Mouse (Mus musculus): ENCODE data around the gene Elob. TPM values are rescaled to one million over a fixed set of nuclear protein-coding genes. Genes with fewer than 3 reads are reported as not detected.

Gene Elob
- total RNA-seq (2014; rRNA removed) (755 and 1,410 TPM in 2 replicates), polyA plus RNA-seq (2015; fragmentation: Nextera tagmentation; extraction: Ambion mirVana) (1,482 and 1,504 TPM in 2 replicates)

DNA sequence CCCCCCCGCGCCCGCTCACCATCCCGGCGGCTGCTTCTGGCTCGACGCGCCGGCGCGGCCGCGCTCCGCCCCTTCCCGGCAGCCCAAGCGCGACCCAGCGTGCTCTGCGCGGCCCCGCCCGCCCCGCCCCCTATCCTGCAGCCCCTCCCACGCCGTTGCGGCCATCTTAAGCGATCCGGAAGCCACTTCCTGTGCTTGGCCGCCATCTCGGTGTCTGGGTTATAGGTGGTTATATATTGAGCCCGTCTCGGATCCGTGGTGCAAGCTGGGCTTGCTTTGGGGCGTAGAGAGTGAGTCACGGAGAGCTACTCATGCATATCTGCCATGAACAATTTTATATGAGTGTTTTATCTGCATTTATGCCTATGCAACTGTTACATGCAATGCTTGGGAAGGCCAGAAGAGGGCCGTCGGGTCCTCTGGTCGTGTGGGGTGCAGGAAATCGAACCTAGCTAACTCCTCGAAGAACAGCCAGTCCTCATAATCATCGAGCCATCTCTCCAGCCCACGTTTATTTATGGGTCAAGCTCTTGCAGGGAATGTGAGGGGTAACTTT lies at the start of gene Elob:
TSS of gene Elob (minus strand) at position 73 of the 556 bp plus-strand sequence.
- peak; percentile 96 for ATAC-seq
- WGBS = 2% methylated on average over 23 of the region's 42 CpGs

DNA sequence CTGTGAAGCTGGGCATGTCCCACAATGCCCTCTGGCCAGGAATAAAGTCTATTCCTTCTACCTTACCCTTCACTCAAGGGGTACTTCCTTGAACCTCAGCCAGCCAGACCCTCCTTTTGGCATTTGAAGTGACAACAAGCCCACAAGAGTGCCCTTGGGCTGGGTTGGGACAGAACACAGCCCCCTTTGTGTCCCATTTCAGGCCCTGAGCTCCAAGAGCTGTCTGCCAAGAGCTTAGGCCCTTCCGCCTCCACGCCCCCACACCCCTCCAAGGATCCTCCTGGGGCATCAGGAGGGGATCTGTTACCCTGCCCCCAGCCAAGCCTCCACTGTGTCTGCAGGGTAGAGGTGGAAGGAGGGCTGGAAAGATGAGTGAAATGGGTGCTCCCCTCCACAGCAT lies 48.2 kb upstream of the Elob start:
- peak; percentile 40 for DNase-seq (ENCODE audit: low spot score)
- Histone ChIP-seq H3K36me3 (ENCODE audit: insufficient read depth, low read length) (no peaks in the 10 kb centered on the region), H3K4me3 (ENCODE audit: low read length) (no peak overlapping the region), H3K27me3 (ENCODE audit: insufficient read depth, low read length) (no peaks in the 10 kb centered on the region), H3K9me3 (ENCODE audit: low read length) (no peaks in the 10 kb centered on the region), H3K9ac (replicated peaks; ENCODE audit: low read length) (no peak overlapping the region), H3K4me1 (ENCODE audit: insufficient read depth, low read length) (no peaks in the 10 kb centered on the region), H3K27ac (peak overlapping the region; percentile 46; the same call in 1 of the 2 replicates), H3K4me2 (ENCODE audit: low read depth, low read length) (no peak overlapping the region)
- WGBS = 90% methylated on average over 2 of the region's 2 CpGs
- ATAC-seq = peak; percentile 75; the same call in 1 of the 2 replicates
- no peak for TF ChIP-seq CTCF (IDR thresholded peaks at IDR 0.05; ENCODE audit: low read depth)

More for the DNA sequence above, at the start of gene Elob:
- peak; percentile 96 for DNase-seq (ENCODE audit: low spot score)
- Histone ChIP-seq H3K4me1 (ENCODE audit: insufficient read depth, low read length) (peaks cover 7% of the 10 kb centered on the region), H3K36me3 (ENCODE audit: insufficient read depth, low read length) (peaks cover 25% of the 10 kb centered on the region; the same call in 1 of the 2 replicates), H3K27me3 (ENCODE audit: insufficient read depth, low read length) (no peaks in the 10 kb centered on the region), H3K9ac (replicated peaks; ENCODE audit: low read length) (peak within 1 kb of the TSS; percentile 84), H3K4me2 (ENCODE audit: low read depth, low read length) (peak within 1 kb of the TSS; percentile 83), H3K4me3 (ENCODE audit: low read length) (peak within 1 kb of the TSS; percentile 82), H3K9me3 (ENCODE audit: low read length) (no peaks in the 10 kb centered on the region), H3K27ac (peak within 1 kb of the TSS; percentile 86)
- TF ChIP-seq CTCF (IDR thresholded peaks at IDR 0.05; ENCODE audit: low read depth) = peak; percentile 76

DNA sequence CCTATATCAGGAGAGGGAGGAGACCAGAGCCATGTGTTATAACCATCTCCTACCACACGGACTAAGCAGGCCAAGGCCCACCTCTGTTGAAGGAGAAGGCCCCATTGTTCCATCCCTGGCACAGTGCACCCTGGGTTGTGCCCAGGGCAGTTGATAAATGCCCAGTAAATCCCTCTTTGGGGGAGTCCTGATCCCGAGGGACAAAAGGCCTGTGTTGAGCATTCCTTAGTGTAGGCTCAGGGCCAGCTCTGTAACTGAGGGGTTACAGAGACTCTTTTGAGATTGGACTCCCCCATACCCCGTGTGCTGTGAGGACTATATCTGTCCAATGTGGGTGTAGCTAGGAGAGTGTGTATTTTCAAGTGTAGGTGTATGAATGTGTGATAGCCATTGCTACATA lies 47.8 kb upstream of the Elob start:
- no peak overlapping the region for H3K4me3 ChIP-seq (ENCODE audit: low read length)
- no peaks in the 10 kb centered on the region for H3K36me3 ChIP-seq (ENCODE audit: insufficient read depth, low read length)
- no peaks in the 10 kb centered on the region for H3K9me3 ChIP-seq (ENCODE audit: low read length)
- no peak overlapping the region for H3K9ac ChIP-seq (replicated peaks; ENCODE audit: low read length)
- peak overlapping the region; percentile 46; the same call in 1 of the 2 replicates for H3K27ac ChIP-seq
- H3K27me3 ChIP-seq (ENCODE audit: insufficient read depth, low read length) = no peaks in the 10 kb centered on the region
- peak; percentile 64 for DNase-seq (ENCODE audit: low spot score)
- no peak for TF ChIP-seq CTCF (IDR thresholded peaks at IDR 0.05; ENCODE audit: low read depth)
- ATAC-seq = peak; percentile 87; the same call in 1 of the 2 replicates
- H3K4me2 ChIP-seq (ENCODE audit: low read depth, low read length) = no peak overlapping the region
- 40% methylated on average over 3 of the region's 3 CpGs for WGBS
- no peaks in the 10 kb centered on the region for H3K4me1 ChIP-seq (ENCODE audit: insufficient read depth, low read length)

DNA sequence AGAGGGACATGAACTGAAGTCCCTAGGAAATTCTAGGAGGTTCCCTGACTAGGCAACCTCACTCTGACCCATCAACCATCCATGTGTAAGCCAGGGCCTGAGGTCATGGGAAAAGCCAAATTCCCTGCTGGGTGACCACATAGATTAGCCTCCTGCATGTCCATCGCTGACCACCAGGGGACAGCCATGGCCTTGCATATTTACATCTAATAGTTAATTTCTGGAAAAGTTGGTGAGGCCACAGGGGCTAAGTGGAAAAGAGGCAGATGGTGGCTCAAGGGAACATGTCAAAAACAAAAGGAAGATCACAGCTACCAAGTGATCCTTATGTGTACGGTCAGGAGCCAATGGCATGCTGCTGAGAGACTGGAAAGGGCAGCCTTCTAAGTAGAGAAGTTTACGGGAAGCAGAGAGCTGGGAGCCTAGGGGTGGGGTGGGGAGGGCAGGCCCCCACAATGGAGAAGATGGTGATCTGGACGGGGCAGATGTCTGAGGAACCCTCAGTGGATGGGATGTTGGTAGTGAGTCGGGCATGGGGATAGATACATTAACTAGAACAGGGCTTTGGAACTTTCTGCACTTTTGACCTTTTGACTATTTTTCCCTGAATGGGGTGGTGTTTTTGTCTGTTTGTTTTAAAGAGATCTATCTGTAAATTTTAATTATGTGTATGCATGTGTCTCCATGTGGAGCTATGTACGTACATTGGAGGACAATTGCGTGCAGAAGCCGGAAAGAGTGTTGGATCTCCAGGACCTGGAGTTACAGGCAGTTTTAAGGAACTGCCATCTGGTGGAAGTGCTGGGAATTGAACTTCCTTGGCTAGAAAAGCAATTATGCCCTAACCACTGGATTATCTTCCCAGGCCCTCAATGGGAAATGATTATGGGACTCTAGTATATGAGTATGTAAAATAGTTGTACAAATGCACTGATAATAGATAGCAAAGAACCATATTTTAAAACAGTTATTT lies 45.2 kb upstream of the Elob start:
- no peak for ATAC-seq

GRCm38 (mm10) chr17:23868513-23868912 lies 39.6 kb upstream of the Elob start:
- DNase-seq (ENCODE audit: low spot score) (no peak), ATAC-seq (no peak)
- no peak overlapping the region for H3K9ac ChIP-seq (replicated peaks; ENCODE audit: low read length)
- no peak for TF ChIP-seq CTCF (IDR thresholded peaks at IDR 0.05; ENCODE audit: low read depth)
- 92% methylated on average over 11 of the region's 11 CpGs for WGBS
- no peaks in the 10 kb centered on the region for H3K4me1 ChIP-seq (ENCODE audit: insufficient read depth, low read length)
- H3K4me2 ChIP-seq (ENCODE audit: low read depth, low read length) = no peak overlapping the region
- no peak overlapping the region for H3K27ac ChIP-seq
- no peak overlapping the region for H3K4me3 ChIP-seq (ENCODE audit: low read length)
- no peaks in the 10 kb centered on the region for H3K27me3 ChIP-seq (ENCODE audit: insufficient read depth, low read length)
- H3K9me3 ChIP-seq (ENCODE audit: low read length) = no peaks in the 10 kb centered on the region
- H3K36me3 ChIP-seq (ENCODE audit: insufficient read depth, low read length) = no peaks in the 10 kb centered on the region

More for the DNA sequence above, 45.2 kb upstream of the Elob start:
- Histone ChIP-seq H3K9me3 (ENCODE audit: low read length) (no peaks in the 10 kb centered on the region), H3K9ac (replicated peaks; ENCODE audit: low read length) (no peak overlapping the region), H3K27me3 (ENCODE audit: insufficient read depth, low read length) (no peaks in the 10 kb centered on the region), H3K4me2 (ENCODE audit: low read depth, low read length) (no peak overlapping the region), H3K27ac (no peak overlapping the region), H3K4me3 (ENCODE audit: low read length) (no peak overlapping the region), H3K4me1 (ENCODE audit: insufficient read depth, low read length) (no peaks in the 10 kb centered on the region), H3K36me3 (ENCODE audit: insufficient read depth, low read length) (no peaks in the 10 kb centered on the region)
- TF ChIP-seq CTCF (IDR thresholded peaks at IDR 0.05; ENCODE audit: low read depth) = peak; percentile 88
- 40% methylated on average over 8 of the region's 8 CpGs for WGBS
- DNase-seq (ENCODE audit: low spot score) = peak; percentile 63

DNA sequence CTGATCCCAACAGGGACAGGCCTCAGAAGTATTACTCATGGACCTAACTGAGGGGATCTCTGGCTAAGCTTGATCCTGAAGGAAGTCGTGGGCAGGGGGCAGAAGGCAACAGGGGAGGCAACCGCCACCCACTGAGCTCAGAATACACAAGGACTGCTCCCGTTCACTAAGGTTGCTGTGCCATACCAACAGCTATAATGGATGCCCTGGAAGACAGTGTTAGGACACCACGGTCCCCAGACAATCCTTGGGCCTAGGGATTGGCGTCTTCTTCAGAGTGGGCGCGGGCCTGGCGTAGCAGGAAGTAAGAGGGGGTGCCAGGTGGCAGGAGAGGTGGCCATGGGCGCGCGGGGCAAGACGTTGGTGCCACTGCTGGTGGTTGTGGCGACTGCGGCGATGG lies 38.8 kb upstream of the Elob start, which contains the start of gene Prss21:
TSS of gene Prss21 (plus strand) at position 301 of the 400 bp plus-strand sequence.
- Histone ChIP-seq H3K27ac (no peak within 1 kb of the TSS), H3K9me3 (ENCODE audit: low read length) (no peaks in the 10 kb centered on the region), H3K27me3 (ENCODE audit: insufficient read depth, low read length) (no peaks in the 10 kb centered on the region), H3K4me2 (ENCODE audit: low read depth, low read length) (no peak within 1 kb of the TSS), H3K36me3 (ENCODE audit: insufficient read depth, low read length) (no peaks in the 10 kb centered on the region), H3K9ac (replicated peaks; ENCODE audit: low read length) (no peak within 1 kb of the TSS), H3K4me3 (ENCODE audit: low read length) (no peak within 1 kb of the TSS), H3K4me1 (ENCODE audit: insufficient read depth, low read length) (no peaks in the 10 kb centered on the region)
- WGBS = 85% methylated on average over 15 of the region's 15 CpGs
- DNase-seq (ENCODE audit: low spot score) = no peak
- TF ChIP-seq CTCF (IDR thresholded peaks at IDR 0.05; ENCODE audit: low read depth) = no peak
- no peak for ATAC-seq

All from hindbrain, postnatal 0 days (tissue).